Mouse (Mus musculus): ENCODE data around the gene Nod1.
"Not testable (repeated sequence)": the region's sequence is repeated elsewhere in the genome, so short reads cannot be mapped to it uniquely, and the experiment has no call there.

The Nod1 gene

DNA sequence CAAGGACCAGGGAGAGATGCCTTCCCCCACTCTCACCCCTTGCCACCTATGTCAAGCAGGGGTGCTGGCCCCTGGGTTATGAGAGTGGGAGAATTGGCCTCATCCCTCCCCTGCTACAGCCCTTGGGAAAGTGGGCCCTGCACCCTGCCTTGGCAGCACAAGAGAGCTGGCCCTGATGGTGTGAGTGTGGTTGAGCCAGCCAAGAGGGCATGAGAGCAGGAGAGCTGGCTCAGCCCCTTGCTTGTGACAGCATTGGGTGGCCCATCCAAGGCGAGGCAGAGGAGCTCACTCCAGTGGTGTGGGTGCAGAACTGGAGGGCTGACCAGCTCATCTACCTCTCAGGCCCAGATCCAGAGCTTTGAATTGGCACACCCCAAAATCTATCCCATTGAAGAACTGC is 3.2 kb upstream of the Nod1 start:
- DNase-seq: peak in 1 of 2 experiments; percentile 15

DNA sequence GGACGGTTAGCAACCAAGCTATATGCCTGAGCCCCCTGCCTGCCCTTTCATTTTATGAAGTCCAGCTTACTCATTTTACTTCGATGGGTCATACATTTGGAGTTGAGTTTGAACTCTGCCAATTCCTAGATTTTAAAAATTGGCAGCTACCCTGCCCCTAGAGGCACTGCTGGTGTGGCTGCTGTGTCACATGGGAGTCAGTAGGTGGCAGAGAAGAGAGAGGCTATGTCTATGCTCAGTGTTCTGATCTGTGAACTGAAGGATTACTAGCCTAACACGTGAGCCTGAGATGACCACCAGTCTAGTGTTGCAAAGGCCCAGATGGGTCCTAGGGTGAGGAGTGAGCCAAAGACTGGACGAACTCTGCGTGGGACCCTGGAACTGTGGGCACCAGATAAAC is 2.1 kb upstream of the Nod1 start:
- DNase-seq: peak; percentile 50 to 53

DNA sequence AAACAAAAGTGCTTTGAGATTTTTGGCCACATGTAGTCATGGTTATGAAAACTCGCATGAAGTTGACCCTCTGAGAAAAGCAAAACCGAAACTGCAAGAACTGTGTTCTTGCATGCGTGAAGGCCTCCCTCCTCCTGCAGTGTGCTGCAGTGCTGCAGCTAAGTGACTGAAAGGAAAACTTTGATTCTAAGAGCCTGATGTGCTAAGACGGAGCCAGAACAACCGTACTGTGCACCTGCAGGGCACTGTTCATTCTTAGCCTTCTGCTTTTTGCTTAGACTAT is 458 bp upstream of the Nod1 start:
- DNase-seq: no peak

DNA sequence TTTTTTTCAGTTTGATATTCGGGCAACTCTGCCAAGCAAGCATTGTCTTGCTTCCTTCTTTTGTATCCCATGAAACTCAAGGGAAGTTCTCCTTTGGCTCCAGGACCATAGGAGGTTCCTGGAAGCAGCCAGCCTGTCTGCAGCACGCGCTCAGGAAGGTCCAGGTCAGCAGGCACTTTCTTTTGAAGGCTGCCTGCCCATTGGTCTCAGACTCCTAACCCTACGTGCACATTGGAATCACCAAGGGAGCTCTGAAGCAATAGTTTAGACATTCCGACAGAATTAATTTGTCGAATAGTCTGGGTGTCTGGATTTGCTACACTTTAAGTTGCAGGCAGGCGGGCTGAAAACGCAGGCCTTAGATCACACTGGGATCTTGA is 691 bp downstream of the Nod1 start:
- DNase-seq: no peak

DNA sequence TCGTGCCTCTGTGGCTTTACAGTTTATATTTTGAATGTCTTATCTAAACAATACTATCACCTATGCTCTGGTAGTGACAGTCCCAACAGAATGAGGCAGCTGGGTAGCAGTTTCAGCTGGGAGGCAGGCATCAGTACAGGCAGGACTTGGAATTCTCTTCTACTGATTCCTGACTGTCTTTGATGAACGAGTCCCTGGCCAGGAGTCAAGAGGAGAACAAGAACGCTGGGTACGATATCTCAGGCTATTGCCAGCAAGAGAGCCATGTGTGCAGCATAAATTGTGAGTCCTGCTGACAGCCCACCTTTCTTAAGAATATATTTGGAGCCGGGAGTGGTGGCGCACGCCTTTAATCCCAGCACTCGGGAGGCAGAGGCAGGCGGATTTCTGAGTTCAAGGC is 1.9 kb downstream of the Nod1 start:
- DNase-seq: no peak

DNA sequence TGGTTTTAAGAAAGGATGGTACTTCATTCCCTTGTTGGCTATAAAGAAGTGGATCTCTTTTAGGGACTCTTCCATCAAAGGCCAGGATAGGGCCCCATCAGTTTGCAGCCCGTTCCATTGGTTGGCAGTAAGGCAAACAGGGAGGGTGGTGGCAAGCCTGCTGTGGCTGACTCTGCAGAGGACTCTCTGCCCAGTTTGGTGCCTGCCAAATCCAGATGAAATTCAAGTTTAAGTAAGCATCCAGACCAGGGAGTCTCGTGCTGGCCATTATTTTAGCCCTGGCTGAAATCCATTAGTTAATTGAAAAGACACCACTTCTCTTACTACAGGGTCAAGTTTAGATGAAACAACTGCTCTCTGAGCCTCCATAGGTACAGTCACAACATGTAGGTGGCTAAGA is 2.6 kb downstream of the Nod1 start:
- DNase-seq: no peak

DNA sequence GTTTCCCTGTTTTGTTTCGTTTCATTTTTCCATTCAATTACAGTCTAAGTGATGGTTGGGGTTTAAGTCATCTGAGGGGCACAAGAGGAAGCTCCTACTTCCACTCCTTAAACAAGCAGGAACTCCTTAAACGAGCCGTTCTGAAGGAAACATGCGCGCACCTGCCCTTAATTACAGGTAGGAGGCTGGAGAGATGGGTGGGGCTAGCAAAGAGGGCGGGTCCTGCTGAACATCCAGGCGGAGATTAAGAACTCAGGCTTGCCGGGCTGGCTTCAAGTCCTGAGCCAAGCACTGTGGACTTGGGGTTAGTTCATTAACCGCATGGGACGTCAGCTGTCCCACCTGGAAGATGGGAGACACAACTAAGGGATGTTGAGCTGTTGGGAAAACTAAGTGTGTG is 4.8 kb downstream of the Nod1 start:
- DNase-seq: no peak

DNA sequence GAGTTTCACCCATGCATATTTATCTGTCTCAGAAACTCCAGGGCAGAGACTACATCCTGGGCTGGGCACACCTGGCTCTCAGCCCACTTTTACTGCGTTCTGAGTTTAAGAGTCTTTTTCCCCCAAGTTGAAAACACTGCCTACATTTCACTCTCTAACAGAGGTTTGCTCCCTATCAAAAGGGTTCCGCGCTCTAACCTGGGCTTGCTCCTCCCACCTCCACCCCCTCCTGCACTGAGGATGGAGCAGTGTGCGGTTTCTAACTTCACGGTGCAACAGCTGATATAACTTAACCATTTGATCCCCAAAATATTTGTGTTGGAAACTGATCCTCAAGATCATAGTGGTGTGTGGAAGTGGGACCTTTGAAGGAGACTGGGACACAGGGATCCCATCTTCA is 7.2 kb downstream of the Nod1 start:
- no peak for DNase-seq

DNA sequence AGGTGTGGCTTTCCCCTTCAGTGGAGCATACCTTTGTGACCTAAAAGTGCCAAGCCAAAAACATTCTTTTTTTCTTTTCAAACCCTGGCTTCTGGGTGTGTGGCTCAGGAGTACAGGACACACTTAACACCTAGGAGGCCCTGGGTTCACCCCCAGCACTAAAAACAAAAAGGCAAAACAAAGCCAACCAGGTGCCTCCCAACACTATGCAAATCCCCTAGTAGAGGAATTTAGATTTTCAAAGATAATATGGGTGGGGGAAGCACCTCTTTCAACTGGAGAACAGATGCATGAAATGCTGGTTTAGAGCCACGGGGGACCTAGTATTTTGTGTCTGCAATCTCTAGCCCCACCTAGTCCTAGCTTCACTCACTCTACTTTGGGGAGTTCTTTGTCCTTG is 7.7 kb downstream of the Nod1 start:
- no peak for DNase-seq

DNA sequence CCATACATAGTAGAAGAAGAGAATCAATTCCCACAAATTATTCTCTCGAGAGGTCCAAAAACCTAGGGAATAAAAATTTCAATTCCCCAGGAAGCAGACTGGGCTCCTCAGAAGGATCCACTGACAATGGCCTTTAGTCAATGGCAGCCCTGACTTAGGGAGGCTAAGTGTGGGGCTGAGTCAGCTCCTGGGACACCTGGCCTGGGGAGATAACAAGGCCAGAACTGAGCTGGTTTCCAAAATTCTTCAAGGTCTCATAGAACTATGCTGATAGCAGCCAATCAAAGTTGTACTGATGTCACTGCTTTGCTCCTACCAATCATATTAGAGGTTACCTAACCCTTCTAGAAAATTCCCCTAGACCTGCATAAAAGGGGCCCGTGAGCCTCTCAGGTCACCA is 8.8 kb downstream of the Nod1 start:
- DNase-seq: no peak

DNA sequence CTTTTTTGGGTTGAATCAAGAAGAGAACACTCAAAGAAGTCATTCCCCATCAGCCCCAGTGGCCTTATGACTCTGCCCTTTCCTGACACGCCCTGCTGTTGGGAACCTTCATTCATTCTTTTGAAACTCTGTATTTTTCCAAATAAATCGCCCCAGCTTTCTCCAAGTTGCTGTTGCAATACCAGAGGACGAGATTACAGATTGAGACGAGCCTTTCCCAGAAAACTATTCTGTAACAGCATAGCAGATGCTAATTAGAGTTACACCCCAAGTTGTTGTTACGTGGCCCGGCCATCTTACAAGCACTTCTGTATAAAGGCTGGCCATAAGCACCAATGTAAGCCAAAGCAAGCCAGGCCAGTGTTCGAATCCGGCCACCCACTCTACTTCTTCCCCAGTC is 14.8 kb downstream of the Nod1 start:
- no peak for DNase-seq

DNA sequence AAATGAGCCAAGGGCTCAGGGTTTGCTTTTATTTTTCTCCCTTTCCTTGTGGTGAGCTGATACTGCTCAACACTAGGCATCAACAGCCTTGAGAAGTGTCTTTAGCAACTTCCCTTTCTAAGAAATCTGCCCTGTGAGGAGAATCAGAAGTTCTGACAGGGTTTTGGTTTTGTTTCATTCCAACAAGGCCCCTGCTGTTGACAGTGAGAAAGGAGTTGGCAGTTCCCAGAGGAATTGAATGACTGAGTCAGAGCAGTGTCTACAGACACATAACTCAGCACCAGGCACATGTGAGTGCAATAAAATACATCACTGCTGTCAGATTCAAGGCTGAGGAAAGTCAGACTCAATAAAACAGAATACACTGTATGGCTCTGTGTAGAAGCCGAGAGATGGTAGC is 16.0 kb downstream of the Nod1 start:
- DNase-seq: no peak

DNA sequence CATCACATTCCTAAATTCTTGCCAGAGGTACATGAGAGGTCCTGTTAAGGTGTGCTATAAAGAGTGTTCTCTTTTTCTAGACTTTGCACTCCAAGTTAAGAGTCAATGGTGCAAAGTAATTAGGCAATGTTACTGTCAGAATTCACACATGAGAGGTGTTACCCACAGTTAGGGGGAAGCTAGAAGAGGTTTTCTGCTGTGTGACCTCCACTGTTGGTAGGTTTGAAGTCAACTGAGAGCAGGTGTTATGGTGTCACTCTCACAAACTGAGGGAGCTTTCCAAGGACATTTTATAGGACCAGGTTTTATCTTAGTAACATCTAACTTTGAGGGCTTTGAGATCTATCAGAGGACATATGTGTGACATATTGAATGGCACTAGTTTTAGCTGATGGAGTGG is 16.5 kb downstream of the Nod1 start:
- no peak for DNase-seq

DNA sequence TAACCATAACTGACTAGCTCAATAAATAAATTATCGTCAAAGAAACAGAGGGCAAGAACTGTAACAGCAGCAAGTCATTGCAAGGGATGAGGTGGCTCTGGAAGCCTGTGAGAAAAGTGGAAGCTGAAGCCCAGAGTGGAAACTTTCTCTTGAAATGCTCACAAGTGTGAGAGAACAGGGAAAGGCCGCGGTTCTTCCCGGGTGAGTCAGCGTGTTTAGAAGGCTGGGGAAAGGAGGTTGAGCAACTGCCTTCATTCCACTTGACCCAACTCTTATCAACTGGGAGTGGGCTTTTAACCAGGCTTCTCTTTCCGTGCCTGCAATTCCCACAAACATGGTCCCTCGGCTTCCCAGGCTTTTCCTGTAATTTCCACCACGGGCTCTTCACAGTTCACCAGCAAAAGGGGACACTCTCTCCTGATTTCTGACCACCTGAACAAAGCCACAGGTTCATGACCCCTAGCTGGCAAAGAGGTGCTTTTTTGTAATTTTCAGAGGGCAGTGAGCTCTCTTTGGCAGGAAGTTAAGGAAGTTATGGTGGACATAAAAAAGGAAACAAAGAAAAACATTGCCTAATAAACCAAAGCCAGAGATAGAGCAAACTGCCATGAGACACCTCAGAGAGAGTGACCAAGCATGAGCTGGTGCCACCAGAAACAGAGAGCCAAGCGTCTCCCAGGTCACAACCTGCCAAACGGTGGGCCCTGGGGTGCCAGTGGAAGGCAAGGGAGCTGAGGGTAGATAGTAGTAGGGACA is 17.6 kb downstream of the Nod1 start:
- no peak for DNase-seq

DNA sequence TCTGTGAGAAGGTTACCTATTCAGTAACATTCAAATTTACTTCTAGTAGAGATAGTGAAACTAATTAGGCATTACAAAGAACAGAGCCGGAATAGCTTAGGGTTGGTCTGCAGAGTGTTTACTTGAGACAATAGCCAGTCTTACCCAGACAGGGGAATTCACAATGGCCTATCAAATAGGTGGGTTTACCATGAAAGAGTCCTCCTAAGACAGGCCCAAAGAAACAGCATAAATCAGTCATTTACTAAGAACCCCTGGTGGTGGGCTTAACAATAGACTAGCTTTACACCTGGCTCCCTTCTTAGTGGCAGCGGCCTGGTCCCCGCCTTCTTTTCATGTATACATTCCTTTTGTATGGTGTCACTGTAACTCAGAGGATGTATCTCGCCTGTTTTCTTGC is 19.0 kb downstream of the Nod1 start:
- DNase-seq: not testable (repeated sequence)

DNA sequence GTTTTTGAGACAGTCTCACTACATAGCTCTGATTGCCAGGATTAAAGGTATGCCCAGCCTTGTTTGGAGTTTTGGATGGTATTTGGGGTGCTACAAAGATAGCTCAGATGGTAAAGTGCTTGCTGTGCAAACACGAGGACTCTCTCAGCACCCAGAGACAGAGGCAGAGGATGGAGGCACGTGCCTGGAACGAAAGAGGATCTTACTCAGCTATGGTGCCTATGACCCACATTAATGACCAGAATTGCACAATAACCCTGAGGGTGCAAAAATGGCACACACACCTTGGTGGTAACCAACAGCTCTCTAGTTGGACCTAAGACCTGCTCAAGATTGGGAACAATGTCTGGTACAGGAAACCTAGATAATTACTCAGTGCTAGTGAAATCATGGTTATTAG is 19.9 kb downstream of the Nod1 start:
- no peak for DNase-seq

DNA sequence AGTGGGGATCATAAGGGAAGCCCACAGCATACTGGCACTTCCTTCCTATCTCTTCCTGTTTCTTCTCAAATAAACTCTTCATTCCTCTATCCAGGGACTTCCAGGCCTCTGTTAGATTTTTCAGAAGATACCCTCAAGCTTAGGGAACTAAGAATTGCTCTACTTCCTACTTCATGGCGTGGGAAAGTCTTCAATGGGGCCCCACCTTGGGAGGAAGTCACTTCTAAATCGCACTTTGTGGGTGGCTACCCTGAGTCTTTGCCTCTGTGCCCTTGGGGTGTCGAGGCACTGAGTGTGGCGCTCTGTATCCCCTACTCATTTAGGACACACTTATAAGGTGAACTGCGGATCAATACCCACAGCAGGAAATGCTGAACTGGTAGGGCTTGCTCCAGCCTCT is 23.7 kb downstream of the Nod1 start:
- DNase-seq: no peak

DNA sequence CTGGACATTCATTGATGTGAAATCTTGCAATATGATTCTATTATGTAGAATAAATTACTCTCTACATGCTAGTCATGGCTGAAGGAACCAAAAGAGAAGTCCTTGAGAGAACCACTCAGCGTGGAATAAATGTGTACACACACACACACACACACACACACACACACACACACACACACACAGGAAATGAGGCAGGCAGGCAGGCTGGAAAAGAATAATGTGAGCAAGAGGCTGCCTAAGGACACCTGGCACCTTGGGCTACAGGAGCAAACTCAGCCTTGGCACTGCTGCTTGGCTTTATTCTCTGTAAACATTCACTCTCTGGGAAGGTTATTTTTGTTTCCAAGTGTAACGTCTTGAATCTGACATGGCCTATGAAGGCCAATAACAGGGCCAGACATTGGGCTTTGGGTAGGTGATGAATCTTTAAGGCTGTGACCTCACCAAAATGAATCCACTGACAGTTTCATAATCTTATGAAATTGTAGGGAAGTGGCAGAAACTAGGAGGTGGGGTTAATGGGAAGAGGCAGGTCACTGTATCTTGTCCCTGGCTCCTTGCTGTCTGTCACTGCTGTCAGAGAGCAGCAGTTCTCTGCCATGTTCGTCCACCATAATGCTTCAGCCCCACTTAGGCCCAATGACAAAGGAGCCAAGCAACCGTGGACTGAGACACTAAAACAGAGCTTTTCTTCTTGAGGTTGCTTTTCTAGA is 26.0 kb downstream of the Nod1 start:
- peak; percentile 42 to 50 for DNase-seq

DNA sequence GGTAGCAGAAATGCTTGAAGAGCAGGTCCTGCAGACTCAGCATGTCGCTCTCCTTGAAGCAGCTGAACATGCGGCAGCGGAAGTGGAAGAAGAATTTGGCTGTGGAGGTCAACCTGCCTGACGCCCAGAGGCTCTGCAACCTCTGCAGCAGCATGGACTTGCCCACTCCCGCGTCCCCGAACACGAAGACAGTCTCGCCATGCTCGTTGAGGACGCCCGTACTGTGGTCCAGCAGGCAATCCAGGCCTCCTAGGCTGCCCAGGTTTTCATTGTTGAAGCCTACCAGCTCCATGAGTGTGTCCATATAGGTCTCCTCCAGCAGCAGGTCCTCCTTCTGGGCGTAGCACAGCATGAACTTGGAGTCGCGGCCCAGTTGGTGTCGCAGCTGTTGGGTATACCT is 27.9 kb downstream of the Nod1 start:
- no peak for DNase-seq

DNA sequence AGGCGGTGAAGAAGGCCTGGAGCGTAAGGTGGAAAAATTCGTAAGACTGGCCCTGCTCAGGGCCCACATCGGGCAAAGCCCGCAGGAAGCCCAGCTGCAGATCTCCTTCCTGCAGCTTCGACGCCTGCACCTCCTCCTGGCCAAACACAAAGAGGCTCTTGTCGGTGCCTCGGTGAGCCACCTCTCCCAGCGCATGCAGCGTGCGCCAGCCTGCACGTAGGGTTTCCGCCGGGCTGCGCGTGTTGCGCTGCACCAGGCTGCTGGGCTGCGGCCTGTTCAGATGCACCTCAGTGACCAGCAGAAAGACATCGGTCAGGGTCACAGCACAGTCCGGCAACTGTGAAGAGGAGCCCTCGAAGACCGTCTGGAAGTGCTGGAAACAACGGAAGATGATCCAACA is 28.7 kb downstream of the Nod1 start:
- DNase-seq: no peak

DNA sequence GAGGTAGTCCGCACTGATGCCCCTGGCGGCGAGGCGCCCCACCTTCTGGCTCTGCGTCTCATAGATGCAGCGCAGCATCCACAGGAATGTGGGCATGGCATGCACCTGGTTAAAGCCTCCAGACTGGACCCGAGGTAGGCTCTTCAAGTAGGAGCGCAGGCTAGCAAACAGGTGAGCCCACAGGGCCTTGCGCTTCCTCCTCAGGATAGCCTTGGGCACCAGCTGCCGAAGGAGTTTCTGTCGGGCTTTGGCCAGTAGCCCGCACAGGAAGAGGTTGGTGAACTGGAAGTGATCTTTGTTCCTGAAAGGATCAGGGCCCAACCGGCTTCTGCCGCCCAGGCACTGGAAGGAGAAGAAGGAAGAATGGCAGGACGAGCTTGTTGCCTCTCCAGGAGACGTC is 29.1 kb downstream of the Nod1 start:
- DNase-seq: peak; percentile 18 to 20

DNA sequence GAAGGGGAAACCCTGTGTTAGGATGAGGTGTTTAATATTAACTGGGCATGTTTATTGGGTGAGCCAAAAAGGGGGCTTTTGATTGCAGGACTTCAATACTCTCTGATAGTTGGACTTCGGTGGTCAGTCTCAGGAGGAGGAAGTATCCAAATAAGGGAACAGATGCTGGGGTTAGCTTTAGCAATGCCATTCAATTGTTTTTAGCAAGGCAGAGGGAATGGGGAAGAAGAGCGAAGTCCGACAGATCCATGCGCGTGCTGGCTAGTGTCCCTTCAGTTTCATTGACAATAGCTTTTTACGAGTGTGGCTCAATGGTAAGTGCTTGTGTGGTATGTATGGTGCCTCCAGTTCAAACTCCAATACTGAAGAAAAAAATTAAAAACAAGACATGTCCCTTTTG is 31.3 kb downstream of the Nod1 start:
- DNase-seq: no peak

DNA sequence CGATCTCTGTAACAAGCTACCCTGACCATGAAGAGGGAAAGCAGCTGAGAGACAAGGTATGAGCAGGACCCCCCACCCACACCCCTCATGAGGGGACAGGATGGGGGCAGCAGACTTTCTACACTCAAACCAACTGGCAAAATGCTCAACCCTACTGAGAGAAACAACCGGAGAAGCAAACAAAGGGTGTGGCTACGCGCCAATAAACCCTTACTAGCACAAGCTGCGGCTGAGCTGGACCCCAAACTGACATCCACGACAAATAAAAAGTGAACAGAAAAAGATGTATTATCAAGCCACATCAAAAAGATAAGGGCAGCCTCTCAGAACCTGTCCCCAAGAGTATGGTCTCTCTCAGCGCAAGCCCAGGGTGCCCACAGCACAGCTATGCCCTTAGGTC is 32.3 kb downstream of the Nod1 start:
- peak; percentile 44 to 46 for DNase-seq

DNA sequence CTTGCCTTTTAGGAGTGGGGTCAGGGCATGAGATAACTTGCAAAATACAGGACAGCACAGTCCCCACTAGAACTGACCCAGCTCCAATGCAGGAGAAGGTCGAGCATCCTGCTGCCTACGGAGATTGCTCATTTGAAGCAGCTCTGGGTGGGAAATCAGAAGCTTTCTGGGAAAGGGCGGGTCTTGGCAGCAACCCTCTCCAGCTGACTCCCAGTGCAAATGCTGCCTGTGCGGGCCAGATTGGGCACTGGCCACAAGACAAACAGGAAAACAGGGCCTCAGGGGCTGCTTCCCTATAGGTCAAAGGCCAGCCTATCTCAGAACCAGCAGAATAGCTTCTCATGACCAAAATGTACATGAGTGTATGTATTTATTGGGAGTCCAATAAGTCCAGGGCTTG is 32.8 kb downstream of the Nod1 start:
- DNase-seq: peak; percentile 33 to 47

DNA sequence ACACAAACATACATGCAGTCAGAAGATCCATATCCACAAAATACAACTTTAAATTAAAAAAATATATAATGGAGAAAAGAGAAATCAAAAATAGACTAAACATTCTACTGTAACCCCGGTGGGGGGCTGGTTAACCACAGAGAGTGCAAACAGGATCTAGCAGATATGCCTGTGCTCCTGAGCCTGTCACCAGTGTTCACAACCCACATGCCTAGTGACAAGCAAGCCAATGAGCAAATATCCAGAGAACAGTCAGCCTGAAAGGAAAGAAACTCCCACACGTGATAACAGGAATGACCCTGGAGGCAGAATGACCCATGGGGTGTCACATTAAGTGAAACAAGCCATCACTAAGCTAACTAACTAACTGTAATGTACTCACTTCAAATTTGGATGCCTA is 35.9 kb downstream of the Nod1 start:
- DNase-seq: no peak

Measured in cerebellum, postnatal 10 days (tissue).